Mouse (Mus musculus): ENCODE results near the gene Acin1.

Gene Acin1

GRCm38 (mm10) chr14:54686522-54687143 lies at the start of gene Acin1:
Acin1 (minus strand) TSS chr14:54686931.
- peak; percentile 99 to 100 for DNase-seq (ENCODE audit: low spot score in 2 of 2)

GRCm38 (mm10) chr14:54735221-54735620 lies 48.5 kb upstream of the Acin1 start:
- DNase-seq (ENCODE audit: low spot score in 2 of 2), result no peak

- DNase-seq (ENCODE audit: low spot score in 2 of 2), result no peak
Observed at GRCm38 (mm10) chr14:54734004-54734403, 47.3 kb upstream of the Acin1 start.

- DNase-seq (ENCODE audit: low spot score in 2 of 2), result no peak
Observed at GRCm38 (mm10) chr14:54732206-54732605, 45.5 kb upstream of the Acin1 start.

GRCm38 (mm10) chr14:54730305-54730704 lies 43.6 kb upstream of the Acin1 start:
- DNase-seq (ENCODE audit: low spot score in 2 of 2), result no peak

GRCm38 (mm10) chr14:54728823-54729653 lies 42.3 kb upstream of the Acin1 start:
- DNase-seq (ENCODE audit: low spot score in 2 of 2), result no peak

GRCm38 (mm10) chr14:54727565-54727964 lies 40.8 kb upstream of the Acin1 start:
- DNase-seq (ENCODE audit: low spot score in 2 of 2), result no peak

- no peak for DNase-seq (ENCODE audit: low spot score in 2 of 2)
Observed at GRCm38 (mm10) chr14:54724049-54724448, 37.3 kb upstream of the Acin1 start.

- DNase-seq (ENCODE audit: low spot score in 2 of 2), result no peak
Observed at GRCm38 (mm10) chr14:54721711-54722110, 35.0 kb upstream of the Acin1 start.

GRCm38 (mm10) chr14:54720654-54721350 lies 34.1 kb upstream of the Acin1 start:
- DNase-seq (ENCODE audit: low spot score in 2 of 2), result no peak

- no peak for DNase-seq (ENCODE audit: low spot score in 2 of 2)
Observed at GRCm38 (mm10) chr14:54720041-54720440, 33.3 kb upstream of the Acin1 start.

- no peak for DNase-seq (ENCODE audit: low spot score in 2 of 2)
Observed at GRCm38 (mm10) chr14:54715402-54715801, 28.7 kb upstream of the Acin1 start.

GRCm38 (mm10) chr14:54714617-54715081 lies 27.9 kb upstream of the Acin1 start:
- no peak for DNase-seq (ENCODE audit: low spot score in 2 of 2)

- DNase-seq (ENCODE audit: low spot score in 2 of 2), result peak; percentile 59 to 70
Observed at GRCm38 (mm10) chr14:54714121-54714520, 27.4 kb upstream of the Acin1 start.

GRCm38 (mm10) chr14:54712861-54713260 lies 26.1 kb upstream of the Acin1 start:
- DNase-seq (ENCODE audit: low spot score in 2 of 2), result peak; percentile 18 to 38

- no peak for DNase-seq (ENCODE audit: low spot score in 2 of 2)
Observed at GRCm38 (mm10) chr14:54712074-54712473, 25.3 kb upstream of the Acin1 start, which contains the start of gene Cebpe. Cebpe (minus strand) TSS chr14:54712174.

- DNase-seq (ENCODE audit: low spot score in 2 of 2), result no peak
Observed at GRCm38 (mm10) chr14:54709054-54709453, 22.3 kb upstream of the Acin1 start.

GRCm38 (mm10) chr14:54706589-54707320 lies 20.0 kb upstream of the Acin1 start:
- peak in 1 of 2 experiments; percentile 29 for DNase-seq (ENCODE audit: low spot score in 2 of 2)

GRCm38 (mm10) chr14:54705844-54706243 lies 19.1 kb upstream of the Acin1 start:
- DNase-seq (ENCODE audit: low spot score in 2 of 2), result peak; percentile 73 to 84

GRCm38 (mm10) chr14:54703207-54703606 lies 16.5 kb upstream of the Acin1 start:
- DNase-seq (ENCODE audit: low spot score in 2 of 2), result no peak

GRCm38 (mm10) chr14:54701298-54701697 lies 14.6 kb upstream of the Acin1 start:
- DNase-seq (ENCODE audit: low spot score in 2 of 2), result peak; percentile 65 to 74

GRCm38 (mm10) chr14:54699586-54699985 lies 12.9 kb upstream of the Acin1 start:
- DNase-seq (ENCODE audit: low spot score in 2 of 2), result no peak

All from spleen, postnatal 36 days (tissue).